Mouse (Mus musculus): ENCODE measurements around the gene Pdx1. TPM values are rescaled to one million over a fixed set of nuclear protein-coding genes. Genes with fewer than 3 reads are reported as not detected.

Gene Pdx1
- polyA plus RNA-seq, 1 experiment from 2014 or later, result 6.7 TPM

DNA sequence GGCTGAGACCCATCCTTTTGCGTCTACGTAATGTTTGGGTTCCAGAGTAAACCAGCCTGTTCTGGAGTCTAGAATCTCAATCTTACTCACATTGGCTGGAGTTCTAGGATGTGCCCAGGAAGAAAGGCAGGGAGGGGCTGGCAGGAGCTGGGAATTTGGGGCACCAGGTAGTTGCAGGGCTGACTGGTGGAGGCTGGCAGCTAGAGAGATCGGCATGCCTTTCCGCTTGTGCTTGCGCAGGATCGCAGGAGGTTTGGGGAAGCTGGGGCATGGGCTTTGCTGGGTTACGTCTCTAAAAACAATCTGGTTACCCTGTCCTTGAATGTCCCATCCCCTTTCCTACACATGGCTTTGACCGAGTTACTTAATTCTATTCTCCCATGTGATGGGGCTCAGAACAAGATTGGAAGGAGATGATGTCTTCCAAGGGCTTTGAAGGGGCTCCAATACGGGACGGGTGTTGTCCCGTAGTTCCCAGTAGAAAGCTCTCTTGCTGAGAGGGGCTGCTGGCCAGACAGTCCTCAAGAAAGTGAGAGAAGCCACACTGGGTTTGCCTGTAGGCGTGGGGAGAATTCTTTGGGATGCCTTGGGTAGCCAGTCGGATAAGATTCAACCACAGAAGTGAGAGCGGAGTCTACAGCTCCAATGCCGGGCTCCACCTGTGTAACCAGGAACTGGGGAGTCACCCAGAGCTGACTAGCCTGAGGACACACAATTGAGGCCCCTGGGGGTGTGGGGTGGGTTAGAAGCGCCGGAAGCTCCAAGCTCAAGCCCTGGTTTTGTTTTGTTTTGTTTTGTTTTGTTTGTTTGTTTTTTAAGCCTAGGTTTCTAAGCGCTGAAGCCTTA is 7.2 kb downstream of the Pdx1 start:
- Histone ChIP-seq H3K9ac (ENCODE audit: low read depth, low read length) (no peak overlapping the region), H3K36me3 (ENCODE audit: control insufficient read depth, insufficient read depth) (no peaks in the 10 kb centered on the region), H3K27me3 (replicated peaks; ENCODE audit: control insufficient read depth, insufficient read depth, low read length) (peaks cover 77% of the 10 kb centered on the region), H3K4me3 (ENCODE audit: low read depth, low read length) (no peak overlapping the region), H3K27ac (ENCODE audit: low read depth, low read length) (no peak overlapping the region), H3K4me2 (replicated peaks; ENCODE audit: low read depth) (no peak overlapping the region), H3K4me1 (replicated peaks; ENCODE audit: control insufficient read depth, insufficient read depth, low read length) (no peaks in the 10 kb centered on the region), H3K9me3 (ENCODE audit: control insufficient read depth) (no peaks in the 10 kb centered on the region)
- no peak for TF ChIP-seq CTCF (IDR thresholded peaks at IDR 0.05; ENCODE audit: low read depth)
- 8% methylated on average over 18 of the region's 18 CpGs for WGBS
- ATAC-seq, result peak; percentile 22; the same call in 1 of the 2 replicates

DNA sequence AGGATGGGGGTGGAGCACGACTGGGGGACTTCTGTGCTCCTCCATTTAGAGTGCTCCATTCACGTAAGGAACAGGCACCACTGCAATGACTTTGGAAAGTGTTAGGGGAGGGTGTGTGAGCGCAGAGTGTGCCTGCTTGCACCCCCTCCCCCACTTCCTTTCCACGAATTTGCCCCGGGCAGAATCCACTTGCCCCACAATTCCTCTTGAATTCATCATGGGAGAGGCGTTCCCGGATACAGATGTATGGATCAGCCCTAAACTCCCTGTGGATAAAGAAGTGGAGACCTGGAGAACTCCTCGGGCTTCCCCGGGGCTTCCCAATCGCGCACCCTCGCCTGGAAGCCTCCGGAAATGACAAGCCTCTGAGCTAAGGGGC is 7.8 kb downstream of the Pdx1 start:
- Histone ChIP-seq H3K4me3 (ENCODE audit: low read depth, low read length) (no peak overlapping the region), H3K4me2 (replicated peaks; ENCODE audit: low read depth) (no peak overlapping the region), H3K36me3 (ENCODE audit: control insufficient read depth, insufficient read depth) (no peaks in the 10 kb centered on the region), H3K4me1 (replicated peaks; ENCODE audit: control insufficient read depth, insufficient read depth, low read length) (no peaks in the 10 kb centered on the region), H3K27ac (ENCODE audit: low read depth, low read length) (no peak overlapping the region), H3K9me3 (ENCODE audit: control insufficient read depth) (no peaks in the 10 kb centered on the region), H3K27me3 (replicated peaks; ENCODE audit: control insufficient read depth, insufficient read depth, low read length) (peaks cover 71% of the 10 kb centered on the region), H3K9ac (ENCODE audit: low read depth, low read length) (no peak overlapping the region)
- no peak for ATAC-seq
- no peak for TF ChIP-seq CTCF (IDR thresholded peaks at IDR 0.05; ENCODE audit: low read depth)
- WGBS, result 9% methylated on average over 13 of the region's 13 CpGs

DNA sequence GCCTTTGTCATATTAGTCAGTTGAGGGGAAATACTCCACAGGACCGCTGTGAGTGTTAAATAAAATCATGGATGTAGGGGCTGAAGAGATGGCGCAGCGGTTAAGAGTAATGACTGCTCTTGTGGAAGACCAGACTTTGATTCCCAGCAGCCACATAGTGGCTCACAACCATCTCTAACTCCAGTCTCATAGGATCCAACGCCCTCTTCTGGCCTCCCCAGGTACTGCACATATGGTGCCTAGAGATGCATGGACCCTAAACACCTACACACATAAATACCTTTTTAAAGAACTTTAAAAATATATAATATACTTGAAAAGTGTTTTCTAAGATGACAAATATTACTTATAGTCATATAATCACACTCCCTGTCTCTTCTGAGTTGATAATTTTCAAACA is 14.6 kb downstream of the Pdx1 start:
- H3K27ac ChIP-seq (ENCODE audit: low read depth, low read length), result no peak overlapping the region
- no peak overlapping the region for H3K9ac ChIP-seq (ENCODE audit: low read depth, low read length)
- H3K4me1 ChIP-seq (replicated peaks; ENCODE audit: control insufficient read depth, insufficient read depth, low read length), result no peaks in the 10 kb centered on the region
- ATAC-seq, result no peak
- no peaks in the 10 kb centered on the region for H3K36me3 ChIP-seq (ENCODE audit: control insufficient read depth, insufficient read depth)
- H3K9me3 ChIP-seq (ENCODE audit: control insufficient read depth), result no peaks in the 10 kb centered on the region
- no peak overlapping the region for H3K4me3 ChIP-seq (ENCODE audit: low read depth, low read length)
- peaks cover 11% of the 10 kb centered on the region for H3K27me3 ChIP-seq (replicated peaks; ENCODE audit: control insufficient read depth, insufficient read depth, low read length)
- no peak overlapping the region for H3K4me2 ChIP-seq (replicated peaks; ENCODE audit: low read depth)
- TF ChIP-seq CTCF (IDR thresholded peaks at IDR 0.05; ENCODE audit: low read depth), result peak; percentile 36; the same call in 1 of the 2 replicates
- 74% methylated on average over 4 of the region's 4 CpGs for WGBS

DNA sequence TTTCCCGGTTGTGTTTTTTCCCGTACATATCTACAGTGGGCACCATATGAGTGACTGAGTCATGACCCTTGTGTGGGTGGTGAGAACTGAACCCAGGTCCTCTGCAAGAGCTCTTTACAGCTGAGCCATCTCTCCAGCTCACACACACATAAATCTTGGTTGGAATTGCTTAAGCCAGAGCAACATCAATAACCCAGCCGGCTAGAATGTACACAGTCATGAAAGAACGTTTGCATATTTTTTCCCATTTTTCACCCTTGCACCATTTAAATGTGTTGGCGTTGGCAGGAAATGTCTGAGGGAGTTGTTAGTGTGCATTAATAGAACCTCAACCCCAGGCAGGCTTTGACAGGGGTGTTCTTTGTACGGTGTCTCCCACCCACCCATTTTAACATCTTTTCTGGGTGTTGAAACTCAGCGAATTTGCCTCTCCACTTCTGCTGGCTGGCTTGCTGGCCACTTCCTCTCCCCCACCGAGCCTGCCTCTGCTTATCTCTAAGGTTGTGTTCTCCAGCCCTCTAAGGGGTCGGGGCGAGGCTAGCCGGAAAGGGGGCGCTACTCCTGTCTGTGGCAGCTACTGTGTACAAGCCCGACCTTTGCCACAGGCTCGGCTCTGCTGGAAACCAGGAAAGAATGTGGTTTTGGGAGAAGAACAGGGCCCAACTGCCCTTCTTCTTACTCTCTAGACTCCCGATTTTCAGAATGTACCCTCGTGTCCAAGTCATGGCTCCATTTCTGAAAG is 22.2 kb downstream of the Pdx1 start:
- Histone ChIP-seq H3K4me3 (ENCODE audit: low read depth, low read length) (peak overlapping the region; percentile 12; the same call in 1 of the 2 replicates), H3K27me3 (replicated peaks; ENCODE audit: control insufficient read depth, insufficient read depth, low read length) (peaks cover 5% of the 10 kb centered on the region; the same call in 1 of the 2 replicates), H3K27ac (ENCODE audit: low read depth, low read length) (peak overlapping the region; percentile 75), H3K4me2 (replicated peaks; ENCODE audit: low read depth) (peak overlapping the region; percentile 54), H3K4me1 (replicated peaks; ENCODE audit: control insufficient read depth, insufficient read depth, low read length) (0 out of 2 replicates have a peak, but pooled peaks cover 4% of the 10 kb centered on the region), H3K9me3 (ENCODE audit: control insufficient read depth) (no peaks in the 10 kb centered on the region), H3K9ac (ENCODE audit: low read depth, low read length) (no peak overlapping the region), H3K36me3 (ENCODE audit: control insufficient read depth, insufficient read depth) (no peaks in the 10 kb centered on the region)
- WGBS, result 20% methylated on average over 16 of the region's 16 CpGs
- peak; percentile 25; the same call in 1 of the 2 replicates for TF ChIP-seq CTCF (IDR thresholded peaks at IDR 0.05; ENCODE audit: low read depth)
- ATAC-seq, result peak; percentile 22; the same call in 1 of the 2 replicates

DNA sequence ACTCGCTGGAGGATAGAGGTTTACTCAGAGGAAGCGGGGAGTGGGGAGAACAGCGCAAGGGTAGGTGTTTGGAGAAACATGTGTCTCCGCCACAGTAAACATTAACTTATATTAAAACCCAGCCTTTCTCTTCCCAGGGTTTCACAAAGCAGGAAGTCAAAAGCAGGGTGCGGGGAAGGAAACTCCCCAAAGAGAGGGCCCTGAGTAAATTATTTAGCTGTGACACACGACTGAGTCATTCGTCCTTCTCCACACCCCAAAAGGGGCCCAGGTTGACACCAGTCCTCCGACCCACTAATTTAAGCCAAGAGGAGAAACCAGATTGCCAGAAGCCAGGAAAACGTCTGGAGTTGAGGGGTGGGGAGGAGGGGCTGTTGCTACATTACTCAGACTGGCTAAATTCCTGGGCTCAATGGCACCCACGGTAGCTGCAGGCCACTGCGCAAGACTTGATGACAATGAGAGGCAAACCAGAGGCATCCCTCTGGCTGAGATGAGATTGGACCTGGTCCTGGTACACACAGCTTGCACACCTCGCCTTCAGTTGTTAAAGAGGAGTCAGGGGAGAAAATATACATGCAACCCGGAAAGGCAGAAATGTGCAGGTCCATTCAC is 22.9 kb downstream of the Pdx1 start:
- no peaks in the 10 kb centered on the region for H3K36me3 ChIP-seq (ENCODE audit: control insufficient read depth, insufficient read depth)
- ATAC-seq, result peak; percentile 75
- H3K9me3 ChIP-seq (ENCODE audit: control insufficient read depth), result no peaks in the 10 kb centered on the region
- peak overlapping the region; percentile 54 for H3K4me2 ChIP-seq (replicated peaks; ENCODE audit: low read depth)
- H3K4me1 ChIP-seq (replicated peaks; ENCODE audit: control insufficient read depth, insufficient read depth, low read length), result 0 out of 2 replicates have a peak, but pooled peaks cover 4% of the 10 kb centered on the region
- TF ChIP-seq CTCF (IDR thresholded peaks at IDR 0.05; ENCODE audit: low read depth), result no peak
- peaks cover 5% of the 10 kb centered on the region; the same call in 1 of the 2 replicates for H3K27me3 ChIP-seq (replicated peaks; ENCODE audit: control insufficient read depth, insufficient read depth, low read length)
- WGBS, result 12% methylated on average over 13 of the region's 13 CpGs
- H3K4me3 ChIP-seq (ENCODE audit: low read depth, low read length), result peak overlapping the region; percentile 12; the same call in 1 of the 2 replicates
- H3K27ac ChIP-seq (ENCODE audit: low read depth, low read length), result peak overlapping the region; percentile 75
- H3K9ac ChIP-seq (ENCODE audit: low read depth, low read length), result no peak overlapping the region
